Mouse (Mus musculus): ENCODE results near the gene Cd79b. TPM values are rescaled to one million over a fixed set of nuclear protein-coding genes. Genes with fewer than 3 reads are reported as not detected.

Gene Cd79b
- polyA plus RNA-seq, 1 experiment = 45.9 TPM

DNA sequence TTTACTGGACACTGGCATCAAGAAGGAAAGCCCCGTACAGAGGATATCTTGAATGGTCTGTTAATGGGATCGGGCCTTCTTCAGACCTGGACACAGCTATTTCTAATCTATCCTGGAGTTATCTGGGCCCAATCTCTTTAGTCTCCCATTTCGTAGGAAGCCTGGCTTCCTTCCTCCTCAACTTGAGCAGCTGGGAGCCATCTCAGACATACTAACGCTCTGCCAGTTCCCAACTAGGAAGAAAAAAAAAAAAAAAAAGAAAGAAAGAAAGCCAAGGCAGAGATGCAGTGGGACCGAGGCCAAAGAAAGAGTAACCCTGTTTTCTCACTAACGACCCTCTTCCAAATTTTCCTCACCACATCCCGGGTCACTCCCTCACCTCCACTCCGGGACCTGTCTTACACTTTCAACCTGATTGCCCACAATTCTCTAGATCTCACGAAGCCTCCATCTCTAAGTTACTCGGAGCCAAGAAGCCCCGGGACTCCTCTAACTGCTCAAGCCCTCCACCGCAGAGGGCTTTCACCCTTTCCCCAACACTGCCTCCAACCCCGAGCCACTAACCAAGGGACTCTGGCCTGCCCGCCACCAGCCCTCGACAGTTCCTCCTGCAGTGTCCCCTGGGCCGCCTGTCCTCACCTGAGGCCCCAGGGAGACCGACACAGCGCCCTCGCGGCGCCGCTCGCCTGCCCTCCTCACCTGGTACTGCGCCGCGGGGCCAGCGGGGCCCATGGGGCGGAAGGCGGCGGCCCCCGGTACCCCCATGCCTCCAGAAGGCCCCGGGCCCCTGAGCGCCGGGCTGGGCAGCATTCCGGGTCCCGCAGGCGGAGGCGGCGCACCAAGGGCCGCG, 42.5 kb downstream of the Cd79b start:
- no peak for TF ChIP-seq CTCF (IDR thresholded peaks at IDR 0.05; ENCODE audit: insufficient read depth, low read length)
- no peak for TF ChIP-seq POLR2A (IDR thresholded peaks at IDR 0.05; ENCODE audit: borderline replicate concordance, extremely low read depth, low read depth, low read length)
- peak; percentile 32 for DNase-seq
- WGBS = 2% methylated on average over 41 of the region's 41 CpGs
- H3K4me3 ChIP-seq (replicated peaks; ENCODE audit: extremely low read depth, low read depth, low read length) = peak overlapping the region; percentile 85
- H3K4me1 ChIP-seq (ENCODE audit: control insufficient read depth, insufficient read depth, low read length) = peaks cover 40% of the 10 kb centered on the region

DNA sequence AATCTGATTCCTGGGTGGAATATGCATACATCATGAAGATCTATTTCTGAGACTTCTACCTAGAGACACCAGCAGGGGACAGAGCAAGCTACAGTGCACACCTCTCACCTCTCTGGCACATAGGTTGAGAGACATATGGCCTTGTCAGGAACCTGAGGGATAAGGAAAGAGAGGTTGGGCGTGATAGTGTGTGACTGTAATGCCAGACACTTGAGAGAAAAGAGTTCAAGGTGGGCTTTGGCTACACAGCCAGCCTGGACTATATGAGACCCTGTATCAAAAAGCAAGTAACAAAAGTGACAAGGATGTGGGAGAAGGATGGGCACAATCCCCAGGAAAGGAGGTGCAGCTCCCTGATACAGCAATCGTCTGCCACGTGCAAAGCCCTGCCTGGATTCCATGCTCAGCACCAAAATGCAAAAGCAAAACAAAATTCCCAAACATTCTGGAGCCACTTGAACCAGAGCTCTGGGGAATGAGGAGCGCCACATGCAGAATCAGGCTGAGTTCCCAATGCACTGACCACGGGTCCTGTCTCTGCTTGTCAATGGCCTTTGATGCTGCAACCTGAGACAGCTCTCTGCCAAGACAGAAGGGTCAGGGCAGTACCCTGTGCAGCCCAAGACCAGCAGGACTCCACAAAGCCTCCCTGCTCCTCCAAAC, 43.3 kb downstream of the Cd79b start:
- no peak for DNase-seq
- TF ChIP-seq POLR2A (IDR thresholded peaks at IDR 0.05; ENCODE audit: borderline replicate concordance, extremely low read depth, low read depth, low read length) = no peak; the same call in 1 of the 2 replicates
- TF ChIP-seq CTCF (IDR thresholded peaks at IDR 0.05; ENCODE audit: insufficient read depth, low read length) = no peak
- Histone ChIP-seq H3K4me1 (ENCODE audit: control insufficient read depth, insufficient read depth, low read length) (peaks cover 40% of the 10 kb centered on the region), H3K4me3 (replicated peaks; ENCODE audit: extremely low read depth, low read depth, low read length) (peak overlapping the region; percentile 85)
- 13% methylated on average over 5 of the region's 5 CpGs for WGBS

DNA sequence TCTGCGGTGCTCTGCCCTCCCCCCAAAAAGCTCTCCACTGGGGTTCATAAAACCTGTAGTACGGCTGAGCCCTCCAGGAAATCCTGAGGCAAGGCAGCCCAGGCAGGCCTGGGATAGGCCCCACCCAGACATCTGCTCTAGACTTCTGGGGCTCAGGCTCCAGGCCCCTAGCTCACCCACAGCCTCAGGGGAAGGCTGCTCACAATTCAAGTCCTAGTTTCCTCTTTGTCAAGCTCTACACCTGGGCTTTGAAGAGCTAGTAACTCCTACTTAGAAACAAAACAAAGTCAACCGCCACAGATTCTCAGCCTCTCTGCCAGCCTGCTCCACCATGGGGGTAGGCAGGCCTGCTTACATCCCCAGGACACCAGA, 45.5 kb downstream of the Cd79b start:
- 19% methylated on average over 3 of the region's 3 CpGs for WGBS
- TF ChIP-seq CTCF (IDR thresholded peaks at IDR 0.05; ENCODE audit: insufficient read depth, low read length) = no peak
- no peak for TF ChIP-seq POLR2A (IDR thresholded peaks at IDR 0.05; ENCODE audit: borderline replicate concordance, extremely low read depth, low read depth, low read length)
- Histone ChIP-seq H3K4me1 (ENCODE audit: control insufficient read depth, insufficient read depth, low read length) (peaks cover 28% of the 10 kb centered on the region), H3K4me3 (replicated peaks; ENCODE audit: extremely low read depth, low read depth, low read length) (peak overlapping the region; percentile 15)
- DNase-seq = peak; percentile 30

DNA sequence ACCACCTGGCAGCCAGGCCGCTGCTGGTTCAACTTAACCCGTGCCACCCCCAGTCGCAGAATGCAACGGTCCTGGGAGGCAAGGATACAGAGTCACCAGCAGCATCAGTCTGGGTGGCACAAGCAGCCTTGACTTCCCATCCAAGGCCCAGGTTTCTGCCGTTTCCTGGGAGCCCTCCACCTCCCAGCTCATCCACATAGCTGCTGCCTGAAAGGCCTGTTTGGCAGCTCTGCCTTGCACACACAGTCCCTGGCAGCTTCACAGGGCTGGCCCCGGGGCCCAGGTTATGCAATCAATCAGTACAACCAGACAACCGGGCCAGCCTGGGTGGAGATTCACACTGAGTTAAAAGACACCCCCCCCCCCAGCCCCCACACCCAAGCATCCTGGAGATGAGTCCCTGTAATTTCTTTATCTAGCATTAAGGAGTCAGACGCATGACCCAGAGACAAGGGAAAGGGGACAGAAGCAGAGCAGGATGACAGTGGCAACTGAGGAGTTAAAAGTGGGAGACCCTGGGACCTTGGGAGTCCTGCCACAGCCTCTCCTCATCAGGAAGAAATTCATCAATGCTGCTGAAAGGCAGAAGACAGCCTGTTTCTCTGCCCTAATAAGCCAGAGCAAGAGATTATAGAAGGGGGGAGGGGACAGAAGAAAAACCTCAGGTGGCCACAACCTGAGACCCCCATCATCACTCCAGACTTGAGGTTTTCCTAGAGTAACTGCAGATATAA, 46.1 kb downstream of the Cd79b start:
- TF ChIP-seq POLR2A (IDR thresholded peaks at IDR 0.05; ENCODE audit: borderline replicate concordance, extremely low read depth, low read depth, low read length) = peak; percentile 40; the same call in 1 of the 2 replicates
- no peak for TF ChIP-seq CTCF (IDR thresholded peaks at IDR 0.05; ENCODE audit: insufficient read depth, low read length)
- peak; percentile 67 for DNase-seq
- Histone ChIP-seq H3K4me3 (replicated peaks; ENCODE audit: extremely low read depth, low read depth, low read length) (no peak overlapping the region), H3K4me1 (ENCODE audit: control insufficient read depth, insufficient read depth, low read length) (peaks cover 28% of the 10 kb centered on the region)
- 38% methylated on average over 8 of the region's 8 CpGs for WGBS

DNA sequence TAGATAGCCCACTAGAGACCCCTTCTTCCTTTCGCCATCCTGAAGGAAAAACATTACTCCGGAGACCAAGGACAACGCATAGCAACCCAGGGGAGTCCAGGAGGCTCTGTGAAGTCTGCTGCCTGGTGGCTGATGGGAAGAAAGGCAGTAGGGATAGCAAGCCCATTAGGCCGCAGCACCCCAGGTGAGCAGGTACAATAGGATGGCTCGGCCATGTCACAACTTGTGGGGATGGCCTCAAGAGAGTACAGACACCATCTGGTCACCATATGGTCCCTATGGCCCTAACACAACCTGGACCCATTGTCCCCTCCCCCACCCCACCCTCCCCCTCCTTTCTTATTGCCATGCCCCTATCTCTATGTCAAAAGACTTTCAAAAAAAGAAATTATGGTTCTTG, 46.7 kb downstream of the Cd79b start:
- TF ChIP-seq CTCF (IDR thresholded peaks at IDR 0.05; ENCODE audit: insufficient read depth, low read length) (no peak), POLR2A (IDR thresholded peaks at IDR 0.05; ENCODE audit: borderline replicate concordance, extremely low read depth, low read depth, low read length) (no peak)
- Histone ChIP-seq H3K4me1 (ENCODE audit: control insufficient read depth, insufficient read depth, low read length) (peaks cover 28% of the 10 kb centered on the region), H3K4me3 (replicated peaks; ENCODE audit: extremely low read depth, low read depth, low read length) (no peak overlapping the region)
- no peak for DNase-seq
- 69% methylated on average over 5 of the region's 5 CpGs for WGBS

DNA sequence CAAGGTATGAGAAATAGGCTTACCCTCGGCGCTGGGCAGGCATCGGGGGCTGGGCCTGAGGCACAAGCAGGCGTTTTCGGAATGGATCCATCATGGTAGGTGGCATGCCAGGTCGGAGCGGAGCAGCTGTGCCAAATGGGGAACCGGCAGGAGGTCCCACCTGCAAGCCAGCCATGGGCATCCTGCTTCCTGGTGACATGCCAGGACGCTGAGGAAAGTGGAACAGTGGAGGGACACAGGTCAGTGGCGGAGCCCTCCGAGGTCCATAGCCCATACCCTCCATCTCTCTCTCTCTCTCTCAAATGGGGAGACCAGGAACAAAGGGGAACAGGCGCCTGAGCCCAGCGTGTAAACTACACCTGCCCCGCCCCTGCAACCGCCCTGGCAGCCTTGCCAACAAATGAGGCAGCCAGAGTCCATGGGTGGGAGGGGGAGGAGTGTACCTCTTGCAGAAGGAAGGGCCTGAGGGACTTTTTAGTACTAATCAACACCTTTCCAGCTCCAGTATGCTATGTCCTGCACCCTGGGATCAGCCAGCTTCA, 47.2 kb downstream of the Cd79b start:
- no peak overlapping the region for H3K4me3 ChIP-seq (replicated peaks; ENCODE audit: extremely low read depth, low read depth, low read length)
- H3K4me1 ChIP-seq (ENCODE audit: control insufficient read depth, insufficient read depth, low read length) = peaks cover 28% of the 10 kb centered on the region
- TF ChIP-seq POLR2A (IDR thresholded peaks at IDR 0.05; ENCODE audit: borderline replicate concordance, extremely low read depth, low read depth, low read length) (no peak), CTCF (IDR thresholded peaks at IDR 0.05; ENCODE audit: insufficient read depth, low read length) (no peak)
- WGBS = 47% methylated on average over 15 of the region's 15 CpGs
- peak; percentile 51 for DNase-seq

DNA sequence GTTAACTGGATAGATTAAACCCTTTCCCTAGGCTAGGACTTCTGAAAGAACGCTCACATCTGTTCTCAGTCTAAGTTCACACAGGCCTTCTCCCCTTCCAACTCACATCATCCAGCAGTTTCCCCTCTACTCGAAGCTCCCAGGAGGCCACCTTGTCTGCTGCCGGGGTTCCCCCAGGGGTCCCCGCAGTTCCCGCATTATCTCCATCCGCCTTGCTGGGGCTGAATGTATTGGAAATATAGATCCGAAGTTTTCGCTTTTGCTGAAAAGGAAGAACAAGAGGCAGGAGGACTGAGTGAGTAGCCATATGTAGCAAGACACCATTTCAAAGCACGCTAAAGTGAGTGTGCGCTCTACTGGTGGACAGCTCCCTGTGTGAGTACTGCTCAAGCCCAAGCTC, 48.1 kb downstream of the Cd79b start:
- Histone ChIP-seq H3K4me3 (replicated peaks; ENCODE audit: extremely low read depth, low read depth, low read length) (no peak overlapping the region), H3K4me1 (ENCODE audit: control insufficient read depth, insufficient read depth, low read length) (peaks cover 27% of the 10 kb centered on the region)
- DNase-seq = no peak
- WGBS = 89% methylated on average over 10 of the region's 10 CpGs
- TF ChIP-seq POLR2A (IDR thresholded peaks at IDR 0.05; ENCODE audit: borderline replicate concordance, extremely low read depth, low read depth, low read length) = no peak
- TF ChIP-seq CTCF (IDR thresholded peaks at IDR 0.05; ENCODE audit: insufficient read depth, low read length) = no peak

DNA sequence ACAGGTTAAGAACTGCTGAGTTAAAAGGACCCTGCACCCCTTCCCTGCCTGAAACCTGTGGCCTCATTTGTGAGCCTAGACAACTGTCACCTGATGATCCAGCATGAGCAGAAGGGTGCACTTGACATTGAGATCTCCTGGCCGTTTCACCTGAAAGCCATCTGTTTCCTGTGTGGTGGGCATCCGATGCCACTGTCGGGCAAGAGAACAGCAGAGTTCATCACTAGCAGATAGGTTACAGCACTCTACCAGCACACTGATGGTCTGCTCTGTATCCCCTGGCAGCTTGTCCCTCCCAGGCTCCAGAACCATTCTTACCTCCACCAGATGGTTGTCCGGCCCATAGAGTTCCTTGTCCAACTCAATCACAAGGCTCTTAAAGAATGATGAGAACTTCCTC, 49.0 kb downstream of the Cd79b start:
- 69% methylated on average over 4 of the region's 4 CpGs for WGBS
- no peak overlapping the region for H3K4me3 ChIP-seq (replicated peaks; ENCODE audit: extremely low read depth, low read depth, low read length)
- peaks cover 23% of the 10 kb centered on the region for H3K4me1 ChIP-seq (ENCODE audit: control insufficient read depth, insufficient read depth, low read length)
- TF ChIP-seq CTCF (IDR thresholded peaks at IDR 0.05; ENCODE audit: insufficient read depth, low read length) (no peak), POLR2A (IDR thresholded peaks at IDR 0.05; ENCODE audit: borderline replicate concordance, extremely low read depth, low read depth, low read length) (no peak)
- DNase-seq = no peak

DNA sequence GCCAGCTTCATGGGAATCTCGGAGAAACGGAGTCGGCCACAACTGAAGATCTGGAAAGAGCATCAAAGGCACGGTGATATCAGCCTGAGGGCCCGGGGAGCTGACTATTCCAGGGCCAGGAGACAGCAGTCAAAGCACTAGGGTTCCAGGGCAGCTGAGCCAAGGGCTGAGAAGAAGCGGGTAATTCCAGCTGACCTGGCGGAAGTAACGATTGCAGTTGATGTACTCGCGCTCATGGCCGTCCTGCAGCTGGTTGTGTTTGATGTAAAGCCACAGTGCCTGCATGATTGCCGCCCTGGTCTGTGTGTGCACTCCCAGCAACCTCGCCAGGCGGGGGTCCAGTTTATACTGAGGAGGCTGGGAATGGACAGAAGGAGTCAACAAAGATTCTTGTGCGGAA, 49.6 kb downstream of the Cd79b start:
- no peak for TF ChIP-seq CTCF (IDR thresholded peaks at IDR 0.05; ENCODE audit: insufficient read depth, low read length)
- TF ChIP-seq POLR2A (IDR thresholded peaks at IDR 0.05; ENCODE audit: borderline replicate concordance, extremely low read depth, low read depth, low read length) = no peak
- Histone ChIP-seq H3K4me3 (replicated peaks; ENCODE audit: extremely low read depth, low read depth, low read length) (no peak overlapping the region), H3K4me1 (ENCODE audit: control insufficient read depth, insufficient read depth, low read length) (peaks cover 19% of the 10 kb centered on the region)
- WGBS = 82% methylated on average over 15 of the region's 15 CpGs
- DNase-seq = no peak

Measured in lung, adult 2 months (tissue).